21 mouse cellular contexts compared by ENCODE assay signal in genomic region chr9:99032031-99032430, GRCm38 (mm10). TPM values are rescaled to one million over a fixed set of nuclear protein-coding genes. Genes with fewer than 3 reads are reported as not detected.
DNase-seq lines count a peak whose midpoint lies in the region; ATAC-seq and TF ChIP-seq lines count a peak whose summit lies in the region.
"Had no signal": no experiment of that assay in that cellular context is flagged by ENCODE, and none has a peak within 500 bp of the region (broad histone marks: within the 10 kb centered on the region; RNA-seq: fewer than 3 reads in every experiment).

No protein-coding gene starts in this region.

- H3K4me2 ChIP-seq in intestine, embryonic 15.5 days (replicated peaks): no peak overlapping the region
- H3K4me2 ChIP-seq in intestine, embryonic 16.5 days (ENCODE audit: low read depth, low read length): no peak overlapping the region; the same call in 1 of the 2 replicates
- no peak overlapping the region for H3K4me2 ChIP-seq in lung, postnatal 0 days (replicated peaks; ENCODE audit: low read depth, low read length)
- H3K4me2 ChIP-seq: embryonic facial prominence, embryonic 12.5 days; forebrain, embryonic 12.5 days had no signal

- no peak overlapping the region for H3K27ac ChIP-seq in intestine, embryonic 15.5 days
- peak overlapping the region; percentile 59 for H3K27ac ChIP-seq in intestine, embryonic 16.5 days (ENCODE audit: low read length)
- H3K27ac ChIP-seq in small intestine, adult 2 months (ENCODE audit: insufficient read depth, low read depth, low read length): peak overlapping the region; percentile 94
- H3K27ac ChIP-seq in lung, postnatal 0 days (ENCODE audit: low read length): no peak overlapping the region
- H3K27ac ChIP-seq: embryonic facial prominence, embryonic 10.5 days; embryonic facial prominence, embryonic 12.5 days; forebrain, embryonic 12.5 days had no signal

- 60% methylated on average over 8 of the region's 8 CpGs for WGBS in intestine, embryonic 15.5 days
- 55% methylated on average over 8 of the region's 8 CpGs for WGBS in intestine, embryonic 16.5 days
- 22% methylated on average over 8 of the region's 8 CpGs for WGBS in small intestine, adult 2 months
- 69% methylated on average over 8 of the region's 8 CpGs for WGBS in lung, postnatal 0 days

- no peak for TF ChIP-seq EP300 in lung, postnatal 0 days (IDR thresholded peaks at IDR 0.05)

- H3K4me1 ChIP-seq in intestine, embryonic 15.5 days (replicated peaks): peaks cover 3% of the 10 kb centered on the region; the same call in 1 of the 2 replicates
- peaks cover 9% of the 10 kb centered on the region; the same call in 1 of the 2 replicates for H3K4me1 ChIP-seq in intestine, embryonic 16.5 days (ENCODE audit: control insufficient read depth, insufficient read depth, low read length)
- H3K4me1 ChIP-seq in small intestine, adult 2 months (ENCODE audit: control insufficient read depth, insufficient read depth, insufficient read length, low read length): peaks cover 9% of the 10 kb centered on the region; the same call in 1 of the 2 replicates
- no peaks in the 10 kb centered on the region for H3K4me1 ChIP-seq in lung, postnatal 0 days (ENCODE audit: insufficient read depth, low read depth, low read length)
- H3K4me1 ChIP-seq: embryonic facial prominence, embryonic 12.5 days; forebrain, embryonic 12.5 days had no signal

- TF ChIP-seq CTCF in small intestine, adult 2 months (IDR thresholded peaks at IDR 0.05; ENCODE audit: extremely low read depth, insufficient read length, insufficient replicate concordance, low read depth, low read length): no peak
- no peak for TF ChIP-seq CTCF in lung, postnatal 0 days (IDR thresholded peaks at IDR 0.05)

- no peak overlapping the region for H3K9ac ChIP-seq in intestine, embryonic 15.5 days
- no peak overlapping the region for H3K9ac ChIP-seq in intestine, embryonic 16.5 days (ENCODE audit: low read depth, low read length)
- no peak overlapping the region for H3K9ac ChIP-seq in lung, postnatal 0 days (replicated peaks; ENCODE audit: low read depth)
- H3K9ac ChIP-seq: embryonic facial prominence, embryonic 12.5 days; forebrain, embryonic 12.5 days; forebrain, postnatal 0 days had no signal

- H3K36me3 ChIP-seq in intestine, embryonic 15.5 days: no peaks in the 10 kb centered on the region
- H3K36me3 ChIP-seq in intestine, embryonic 16.5 days (ENCODE audit: control insufficient read depth, insufficient read depth, low read length): no peaks in the 10 kb centered on the region
- peaks cover 8% of the 10 kb centered on the region; the same call in 1 of the 2 replicates for H3K36me3 ChIP-seq in small intestine, adult 2 months (ENCODE audit: control insufficient read depth, insufficient read depth, low read length)
- H3K36me3 ChIP-seq in lung, postnatal 0 days (ENCODE audit: insufficient read depth, low read length): no peaks in the 10 kb centered on the region
- H3K36me3 ChIP-seq: embryonic facial prominence, embryonic 12.5 days; forebrain, embryonic 12.5 days had no signal

- DNase-seq in lung, postnatal 0 days (ENCODE audit: low spot score): no peak
- DNase-seq: adrenal gland, adult 8-10 months; adrenal gland, postnatal 14 days; adrenal gland, postnatal 36 days; cerebellum, adult 11-12 months; cerebellum, adult 2 months; cerebellum, adult 9-10 months; cerebellum, postnatal 10 days; cerebellum, postnatal 25 days; forebrain, postnatal 0 days had no signal

- ATAC-seq in intestine, embryonic 15.5 days: peak; percentile 70
- ATAC-seq in intestine, embryonic 16.5 days: peak; percentile 83
- ATAC-seq in lung, postnatal 0 days: no peak
- no peak for ATAC-seq in activated CD4-positive, CD25-positive, alpha-beta regulatory T cell, adult 4 months
- ATAC-seq: forebrain, embryonic 14.5 days; forebrain, postnatal 0 days had no signal

- H3K27me3 ChIP-seq in intestine, embryonic 15.5 days (replicated peaks): no peaks in the 10 kb centered on the region
- H3K27me3 ChIP-seq in intestine, embryonic 16.5 days (replicated peaks; ENCODE audit: control insufficient read depth, insufficient read depth, low read length): no peaks in the 10 kb centered on the region
- no peaks in the 10 kb centered on the region for H3K27me3 ChIP-seq in small intestine, adult 2 months (ENCODE audit: control insufficient read depth, insufficient read depth, low read length)
- no peaks in the 10 kb centered on the region for H3K27me3 ChIP-seq in lung, postnatal 0 days (replicated peaks; ENCODE audit: insufficient read depth, low read length)
- H3K27me3 ChIP-seq: embryonic facial prominence, embryonic 12.5 days; forebrain, embryonic 12.5 days had no signal

- H3K9me3 ChIP-seq in intestine, embryonic 15.5 days: no peaks in the 10 kb centered on the region
- no peaks in the 10 kb centered on the region for H3K9me3 ChIP-seq in intestine, embryonic 16.5 days (ENCODE audit: control insufficient read depth, low read length)
- no peaks in the 10 kb centered on the region for H3K9me3 ChIP-seq in lung, postnatal 0 days (ENCODE audit: low read length)
- H3K9me3 ChIP-seq: embryonic facial prominence, embryonic 10.5 days; embryonic facial prominence, embryonic 12.5 days; forebrain, embryonic 12.5 days had no signal

- no peak overlapping the region for H3K4me3 ChIP-seq in intestine, embryonic 15.5 days (replicated peaks)
- no peak overlapping the region for H3K4me3 ChIP-seq in intestine, embryonic 16.5 days (ENCODE audit: low read length)
- peak overlapping the region; percentile 11; the same call in 1 of the 2 replicates for H3K4me3 ChIP-seq in small intestine, adult 2 months (ENCODE audit: low read depth, low read length)
- no peak overlapping the region for H3K4me3 ChIP-seq in lung, postnatal 0 days (ENCODE audit: low read depth, low read length)
- H3K4me3 ChIP-seq: embryonic facial prominence, embryonic 10.5 days; embryonic facial prominence, embryonic 12.5 days; forebrain, embryonic 12.5 days had no signal

- no peak for TF ChIP-seq POLR2A in small intestine, adult 2 months (IDR thresholded peaks at IDR 0.05; ENCODE audit: low read depth, low read length)

RNA-seq across cellular contexts. Expression of gene Gm1123, which starts 3.5 kb away (rescaled TPM):
- 14.5 and 15.5 TPM in 2 replicates for polyA plus RNA-seq in intestine, embryonic 15.5 days (2015; fragmentation: Nextera tagmentation; extraction: Ambion mirVana)
- polyA plus RNA-seq in intestine, embryonic 16.5 days (2015; fragmentation: Nextera tagmentation; extraction: Ambion mirVana): 33.1 and 39.2 TPM in 2 replicates
- polyA plus RNA-seq in small intestine, adult 2 months (2012; rRNA removed): 39.4 and 90.3 TPM in 2 replicates
- polyA plus RNA-seq in lung, postnatal 0 days (2015; fragmentation: Nextera tagmentation; extraction: Ambion mirVana): 0.12 TPM in 1 of 2 replicates, not detected in the other
- polyA plus RNA-seq in activated CD4-positive, CD25-positive, alpha-beta regulatory T cell, adult 4 months (2017; shearing (Covaris generic)): 1 to 10 TPM in 1 of 2 experiments, under 1 TPM in 1; 0.94 to 1.1 TPM
- polyA plus RNA-seq: C2C12; cortical plate, adult 2 months; embryonic facial prominence, embryonic 10.5 days; embryonic facial prominence, embryonic 12.5 days; embryonic facial prominence, embryonic 14.5 days; forebrain, embryonic 12.5 days; forebrain, embryonic 14.5 days; forebrain, postnatal 0 days had no signal

RNA-seq across cellular contexts. Expression of gene Faim, which starts 45.9 kb away (rescaled TPM):
- polyA plus RNA-seq in intestine, embryonic 15.5 days (2015; fragmentation: Nextera tagmentation; extraction: Ambion mirVana): 39.9 and 42.8 TPM in 2 replicates
- polyA plus RNA-seq in intestine, embryonic 16.5 days (2015; fragmentation: Nextera tagmentation; extraction: Ambion mirVana): 34.5 and 36.9 TPM in 2 replicates
- polyA plus RNA-seq in small intestine, adult 2 months (2012; rRNA removed): 0.85 and 1.2 TPM in 2 replicates
- 35.3 and 38.4 TPM in 2 replicates for polyA plus RNA-seq in lung, postnatal 0 days (2015; fragmentation: Nextera tagmentation; extraction: Ambion mirVana)
- polyA plus RNA-seq in activated CD4-positive, CD25-positive, alpha-beta regulatory T cell, adult 4 months (2017; shearing (Covaris generic)): 10 to 100 TPM; 62.0 to 71.2 TPM

Comparison
In these comparisons a context has a peak if more than half of its experiments do, and no peak if none do; other contexts are left out.
1. H3K27ac ChIP-seq: peak in intestine, embryonic 16.5 days (single experiment) and small intestine, adult 2 months (single experiment); none in intestine, embryonic 15.5 days (single experiment) and lung, postnatal 0 days (single experiment).
2. ATAC-seq: peak in intestine, embryonic 15.5 days (single experiment) and intestine, embryonic 16.5 days (single experiment); none in lung, postnatal 0 days (single experiment) and activated CD4-positive, CD25-positive, alpha-beta regulatory T cell, adult 4 months (single experiment).
3. RNA of gene Faim, which starts 45.9 kb away (polyA plus RNA-seq): 62.0 to 71.2 TPM in activated CD4-positive, CD25-positive, alpha-beta regulatory T cell, adult 4 months, 39.9 to 42.8 TPM in intestine, embryonic 15.5 days, 34.5 to 36.9 TPM in intestine, embryonic 16.5 days and 35.3 to 38.4 TPM in lung, postnatal 0 days; 0.85 to 1.2 TPM in small intestine, adult 2 months; every median in the first group is over 10 times any median in the second.